25 mouse cellular contexts compared by ENCODE assay signal in the genomic region with DNA sequence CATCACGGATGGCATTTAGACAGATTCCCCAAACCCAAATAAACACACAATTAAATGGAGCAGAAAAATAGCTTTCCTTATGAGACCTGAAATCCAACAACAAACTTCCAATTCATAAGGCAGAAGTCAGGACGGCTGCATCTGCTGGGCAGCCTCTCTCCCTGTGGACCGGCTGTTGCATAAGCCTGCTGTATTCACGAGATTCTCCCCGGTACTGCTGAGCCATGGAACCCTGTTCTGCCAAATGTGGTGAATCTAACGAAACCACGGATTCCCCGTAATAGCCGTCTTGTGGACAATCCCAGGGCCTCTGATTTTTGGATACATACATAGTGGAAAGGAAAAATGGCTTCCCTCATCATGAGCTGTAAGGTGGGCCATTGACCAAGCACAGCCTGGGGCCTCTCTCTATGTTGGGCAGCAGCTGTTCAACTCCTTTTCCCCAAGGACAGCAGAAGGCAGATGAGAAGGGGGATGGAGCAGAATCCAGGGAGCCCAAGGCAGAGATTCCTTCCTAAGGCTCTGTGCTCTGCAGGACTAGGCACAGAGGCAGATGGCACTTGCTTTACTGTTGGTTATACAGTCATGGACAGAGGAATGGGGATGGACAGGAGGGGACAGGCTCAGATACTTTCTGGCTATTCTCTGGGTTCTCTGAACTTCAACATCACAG. TPM values are rescaled to one million over a fixed set of nuclear protein-coding genes. Genes with fewer than 3 reads are reported as not detected.
DNase-seq lines count a peak whose midpoint lies in the region; ATAC-seq and TF ChIP-seq lines count a peak whose summit lies in the region.
"Had no signal": no experiment of that assay in that cellular context is flagged by ENCODE, and none has a peak within 500 bp of the region (broad histone marks: within the 10 kb centered on the region; RNA-seq: fewer than 3 reads in every experiment).

No protein-coding gene starts in this region.

- H3K9ac ChIP-seq in hindbrain, embryonic 15.5 days, result no peak overlapping the region
- H3K9ac ChIP-seq in hindbrain, embryonic 11.5 days (ENCODE audit: low read depth, low read length), result no peak overlapping the region
- H3K9ac ChIP-seq: forebrain, embryonic 13.5 days; limb, embryonic 15.5 days; liver, embryonic 14.5 days; lung, embryonic 14.5 days; midbrain, embryonic 13.5 days; neural tube, embryonic 12.5 days had no signal

- ATAC-seq in hindbrain, embryonic 15.5 days (ENCODE audit: low FRiP score, low read depth), result 0 out of 2 replicates have a peak, but pooled peaks have one; percentile 6
- no peak for ATAC-seq in hindbrain, embryonic 11.5 days (ENCODE audit: low FRiP score)
- ATAC-seq: CD4-positive, CD25-positive, alpha-beta regulatory T cell, adult 4 months; forebrain, embryonic 13.5 days; intestine, embryonic 16.5 days; midbrain, embryonic 13.5 days had no signal

- no peaks in the 10 kb centered on the region for H3K9me3 ChIP-seq in hindbrain, embryonic 15.5 days
- no peaks in the 10 kb centered on the region for H3K9me3 ChIP-seq in hindbrain, embryonic 11.5 days (ENCODE audit: control insufficient read depth, low read length)
- H3K9me3 ChIP-seq: forebrain, embryonic 13.5 days; heart, embryonic 10.5 days; limb, embryonic 15.5 days; megakaryocyte, embryonic 14.5 days; midbrain, embryonic 13.5 days; neural tube, embryonic 12.5 days had no signal

- DNase-seq in cerebellum, adult 18-20 months, result peak; percentile 39 to 45
- DNase-seq in cerebellum, postnatal 4 days (ENCODE audit: low spot score in 2 of 2), result no peak
- DNase-seq in hindbrain, embryonic 11.5 days (ENCODE audit: low spot score), result no peak
- no peak for DNase-seq in left cerebral cortex, adult 2 months (ENCODE audit: extremely low spot score in 1 of 2, low spot score in 2 of 2)
- DNase-seq in left cerebral cortex, postnatal 10 days (ENCODE audit: extremely low spot score in 1 of 2, low spot score in 2 of 2), result no peak
- DNase-seq in cerebellum, postnatal 36 days, result peak; percentile 28 to 41
- DNase-seq: adrenal gland, postnatal 25 days; kidney, adult 9 months; kidney, postnatal 25 days; right cerebral cortex, postnatal 25 days; thymus, postnatal 14 days had no signal

- no peak for TF ChIP-seq CTCF in left cerebral cortex, adult 2 months (IDR thresholded peaks at IDR 0.05)

- H3K27me3 ChIP-seq in hindbrain, embryonic 15.5 days, result no peaks in the 10 kb centered on the region
- no peaks in the 10 kb centered on the region for H3K27me3 ChIP-seq in hindbrain, embryonic 11.5 days (ENCODE audit: control insufficient read depth, insufficient read depth, low read length)
- H3K27me3 ChIP-seq: forebrain, embryonic 13.5 days; limb, embryonic 15.5 days; megakaryocyte, embryonic 14.5 days; midbrain, embryonic 13.5 days; neural tube, embryonic 12.5 days had no signal

- H3K4me3 ChIP-seq in hindbrain, embryonic 15.5 days, result no peak overlapping the region
- no peak overlapping the region for H3K4me3 ChIP-seq in hindbrain, embryonic 11.5 days (ENCODE audit: low read depth, low read length)
- no peak overlapping the region for H3K4me3 ChIP-seq in left cerebral cortex, adult 2 months
- H3K4me3 ChIP-seq: forebrain, embryonic 13.5 days; heart, embryonic 10.5 days; limb, embryonic 15.5 days; midbrain, embryonic 13.5 days; neural tube, embryonic 12.5 days had no signal

- H3K4me1 ChIP-seq in hindbrain, embryonic 15.5 days (replicated peaks), result no peaks in the 10 kb centered on the region
- no peaks in the 10 kb centered on the region for H3K4me1 ChIP-seq in hindbrain, embryonic 11.5 days (replicated peaks; ENCODE audit: control insufficient read depth, insufficient read depth, low read length)
- H3K4me1 ChIP-seq: forebrain, embryonic 13.5 days; heart, embryonic 10.5 days; limb, embryonic 15.5 days; midbrain, embryonic 13.5 days; neural tube, embryonic 12.5 days had no signal

- intact Hi-C loops in left cerebral cortex, adult 2 months (cut with DNase I), result no loop called here
- intact Hi-C loops in left cerebral cortex, postnatal 10 days (cut with DNase I), result no loop called here

- no peak overlapping the region for H3K4me2 ChIP-seq in hindbrain, embryonic 15.5 days
- H3K4me2 ChIP-seq in hindbrain, embryonic 11.5 days (replicated peaks; ENCODE audit: low read depth, low read length), result no peak overlapping the region
- H3K4me2 ChIP-seq: forebrain, embryonic 13.5 days; limb, embryonic 15.5 days; lung, embryonic 14.5 days; midbrain, embryonic 13.5 days; neural tube, embryonic 12.5 days had no signal

- WGBS in hindbrain, embryonic 15.5 days, result 82% methylated on average over 9 of the region's 9 CpGs
- 86% methylated on average over 9 of the region's 9 CpGs for WGBS in hindbrain, embryonic 11.5 days

- H3K27ac ChIP-seq in hindbrain, embryonic 15.5 days (replicated peaks), result no peak overlapping the region
- H3K27ac ChIP-seq in hindbrain, embryonic 11.5 days (ENCODE audit: low read depth, low read length), result no peak overlapping the region
- H3K27ac ChIP-seq in left cerebral cortex, adult 2 months, result peak overlapping the region; percentile 63; the same call in 1 of the 2 replicates
- H3K27ac ChIP-seq: forebrain, embryonic 13.5 days; heart, embryonic 10.5 days; limb, embryonic 15.5 days; liver, embryonic 14.5 days; midbrain, embryonic 13.5 days; neural tube, embryonic 12.5 days had no signal

- H3K36me3 ChIP-seq in hindbrain, embryonic 15.5 days, result no peaks in the 10 kb centered on the region
- no peaks in the 10 kb centered on the region for H3K36me3 ChIP-seq in hindbrain, embryonic 11.5 days (ENCODE audit: control insufficient read depth, insufficient read depth, low read length)
- H3K36me3 ChIP-seq: heart, embryonic 10.5 days; limb, embryonic 15.5 days; midbrain, embryonic 13.5 days; neural tube, embryonic 12.5 days had no signal

RNA-seq across cellular contexts. Expression of gene Kcnj6, which starts 40.2 kb away (rescaled TPM):
- polyA plus RNA-seq in hindbrain, embryonic 15.5 days (2015; fragmentation: Nextera tagmentation; extraction: Ambion mirVana), result 4.6 and 4.8 TPM in 2 replicates
- 0.08 TPM in 2 replicates for polyA plus RNA-seq in hindbrain, embryonic 11.5 days (2014; fragmentation: Nextera tagmentation; extraction: Ambion mirVana)
- total RNA-seq in left cerebral cortex, adult 2 months (2021), result 10 to 100 TPM; 93.5 to 98.3 TPM
- 10 to 100 TPM; 54.4 to 57.3 TPM for total RNA-seq in left cerebral cortex, postnatal 10 days (2021)
- total RNA-seq: hematopoietic stem cell, adult 5-6 weeks had no signal
- polyA plus RNA-seq: CD4-positive, CD25-positive, alpha-beta regulatory T cell, adult 4 months; embryonic facial prominence, embryonic 14.5 days; gonadal fat pad, adult 2 months; limb, embryonic 15.5 days; liver, embryonic 14.5 days; lung, embryonic 14.5 days had no signal

Comparison
In these comparisons a context has a peak if more than half of its experiments do, and no peak if none do; other contexts are left out.
1. DNase-seq: peak in cerebellum, adult 18-20 months (2 of 2) and cerebellum, postnatal 36 days (2 of 2); none in cerebellum, postnatal 4 days (0 of 2), hindbrain, embryonic 11.5 days (single experiment), left cerebral cortex, adult 2 months (0 of 2) and left cerebral cortex, postnatal 10 days (0 of 2).